ENCODE assay signal across 8 mouse cellular contexts in the genomic region with DNA sequence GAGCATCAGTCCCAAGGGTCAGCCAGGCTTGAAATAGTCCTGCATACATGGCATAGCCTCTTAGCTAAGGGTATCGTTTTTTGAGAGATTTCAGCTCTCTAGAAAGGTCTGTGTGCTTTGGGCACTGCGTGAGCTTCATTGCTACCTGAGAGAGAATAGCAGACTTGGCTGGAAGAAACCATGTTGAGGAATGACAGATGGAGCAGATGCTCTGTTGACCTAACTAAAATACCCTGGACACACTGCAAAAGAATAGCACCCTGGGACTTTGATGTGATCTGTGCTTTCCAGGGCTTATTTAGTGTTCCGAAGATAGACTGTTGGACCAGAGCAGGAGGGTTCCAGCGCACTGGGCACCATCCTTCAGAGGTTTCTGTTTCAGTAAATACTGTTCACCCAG.
"Had no signal": no experiment of that assay in that cellular context is flagged by ENCODE, and none has a peak within 500 bp of the region (broad histone marks: within the 10 kb centered on the region; RNA-seq: fewer than 3 reads in every experiment).

No protein-coding gene starts in this region.

- DNase-seq: kidney, postnatal 25 days; layer of hippocampus, adult 9-11 months; layer of hippocampus, postnatal 36 days; liver, embryonic 13.5 days; lung, adult 18-20 months; right cerebral cortex, adult 18-20 months; thymus, postnatal 4 days had no signal

- ATAC-seq: midbrain, embryonic 13.5 days had no signal
